Mouse (Mus musculus): Measurements from ENCODE around the gene Rd3l. TPM values are rescaled to one million over a fixed set of nuclear protein-coding genes. Genes with fewer than 3 reads are reported as not detected.
A peak's percentile ranks its signal among the peaks of the same experiment; 100 is the strongest.

The Rd3l gene
- total and polyA plus RNA-seq, 2 experiments from 2014 or later, result 0.30 to 0.33 TPM

- peak overlapping the region; percentile 33 for H3K4me2 ChIP-seq (ENCODE audit: low read depth)
- H3K4me1 ChIP-seq (ENCODE audit: insufficient read depth), result no peaks in the 10 kb centered on the region
- TF ChIP-seq CTCF (IDR thresholded peaks at IDR 0.05; ENCODE audit: low read depth), result no peak
- no peaks in the 10 kb centered on the region for H3K9me3 ChIP-seq (ENCODE audit: low read length)
- 9% methylated on average over 14 of the region's 14 CpGs for WGBS
- peak; percentile 12 for DNase-seq
- no peak overlapping the region for H3K4me3 ChIP-seq (ENCODE audit: low read depth, low read length)
- H3K27ac ChIP-seq (ENCODE audit: low read depth, low read length), result 0 out of 2 replicates have a peak overlapping the region, but pooled peaks have one; percentile 35
- no peaks in the 10 kb centered on the region for H3K36me3 ChIP-seq (ENCODE audit: insufficient read depth)
- ATAC-seq, result peak; percentile 86; the same call in 1 of the 2 replicates
- no peak overlapping the region for H3K9ac ChIP-seq
- no peaks in the 10 kb centered on the region for H3K27me3 ChIP-seq (ENCODE audit: insufficient read depth, low read length)
These were observed 32.2 kb upstream of the Rd3l start for GRCm38 (mm10) chr12:112013271-112013801.

- peak; percentile 23 for DNase-seq
- no peak for TF ChIP-seq CTCF (IDR thresholded peaks at IDR 0.05; ENCODE audit: low read depth)
- no peak overlapping the region for H3K4me3 ChIP-seq (ENCODE audit: low read depth, low read length)
- H3K27ac ChIP-seq (ENCODE audit: low read depth, low read length), result 0 out of 2 replicates have a peak overlapping the region, but pooled peaks have one; percentile 35
- H3K4me1 ChIP-seq (ENCODE audit: insufficient read depth), result no peaks in the 10 kb centered on the region
- H3K9ac ChIP-seq, result no peak overlapping the region
- ATAC-seq, result peak; percentile 94
- peak overlapping the region; percentile 33 for H3K4me2 ChIP-seq (ENCODE audit: low read depth)
- H3K9me3 ChIP-seq (ENCODE audit: low read length), result no peaks in the 10 kb centered on the region
- 18% methylated on average over 11 of the region's 12 CpGs for WGBS
- no peaks in the 10 kb centered on the region for H3K36me3 ChIP-seq (ENCODE audit: insufficient read depth)
- no peaks in the 10 kb centered on the region for H3K27me3 ChIP-seq (ENCODE audit: insufficient read depth, low read length)
These were observed 31.6 kb upstream of the Rd3l start for GRCm38 (mm10) chr12:112012511-112013270.

- Histone ChIP-seq H3K4me2 (ENCODE audit: low read depth) (no peak overlapping the region), H3K36me3 (ENCODE audit: insufficient read depth) (no peaks in the 10 kb centered on the region), H3K27ac (ENCODE audit: low read depth, low read length) (no peak overlapping the region), H3K4me1 (ENCODE audit: insufficient read depth) (no peaks in the 10 kb centered on the region), H3K27me3 (ENCODE audit: insufficient read depth, low read length) (no peaks in the 10 kb centered on the region), H3K4me3 (ENCODE audit: low read depth, low read length) (no peak overlapping the region), H3K9ac (no peak overlapping the region), H3K9me3 (ENCODE audit: low read length) (no peaks in the 10 kb centered on the region)
- peak; percentile 90 for DNase-seq
- peak; percentile 67 for ATAC-seq
- peak; percentile 86 for TF ChIP-seq CTCF (IDR thresholded peaks at IDR 0.05; ENCODE audit: low read depth)
- 21% methylated on average over 8 of the region's 8 CpGs for WGBS
These were observed 20.1 kb upstream of the Rd3l start for GRCm38 (mm10) chr12:112001223-112001622.

- Histone ChIP-seq H3K9ac (no peak overlapping the region), H3K36me3 (ENCODE audit: insufficient read depth) (no peaks in the 10 kb centered on the region), H3K9me3 (ENCODE audit: low read length) (no peaks in the 10 kb centered on the region), H3K4me1 (ENCODE audit: insufficient read depth) (no peaks in the 10 kb centered on the region), H3K27ac (ENCODE audit: low read depth, low read length) (no peak overlapping the region), H3K4me2 (ENCODE audit: low read depth) (no peak overlapping the region), H3K4me3 (ENCODE audit: low read depth, low read length) (no peak overlapping the region), H3K27me3 (ENCODE audit: insufficient read depth, low read length) (no peaks in the 10 kb centered on the region)
- no peak for TF ChIP-seq CTCF (IDR thresholded peaks at IDR 0.05; ENCODE audit: low read depth)
- no peak for DNase-seq
- WGBS, result 94% methylated on average over 7 of the region's 7 CpGs
- no peak for ATAC-seq
These were observed 18.6 kb upstream of the Rd3l start for GRCm38 (mm10) chr12:111999735-112000134.

- Histone ChIP-seq H3K4me2 (ENCODE audit: low read depth) (no peak overlapping the region), H3K4me1 (ENCODE audit: insufficient read depth) (no peaks in the 10 kb centered on the region), H3K9ac (no peak overlapping the region), H3K27ac (ENCODE audit: low read depth, low read length) (no peak overlapping the region), H3K27me3 (ENCODE audit: insufficient read depth, low read length) (no peaks in the 10 kb centered on the region), H3K36me3 (ENCODE audit: insufficient read depth) (no peaks in the 10 kb centered on the region), H3K4me3 (ENCODE audit: low read depth, low read length) (no peak overlapping the region), H3K9me3 (ENCODE audit: low read length) (no peaks in the 10 kb centered on the region)
- DNase-seq (no peak), ATAC-seq (no peak)
- WGBS, result 89% methylated on average over 2 of the region's 2 CpGs
- TF ChIP-seq CTCF (IDR thresholded peaks at IDR 0.05; ENCODE audit: low read depth), result no peak
These were observed 14.0 kb upstream of the Rd3l start for GRCm38 (mm10) chr12:111995161-111995560.

GRCm38 (mm10) chr12:111992626-111993025, 11.5 kb upstream of the Rd3l start:
- Histone ChIP-seq H3K9ac (no peak overlapping the region), H3K27ac (ENCODE audit: low read depth, low read length) (no peak overlapping the region), H3K36me3 (ENCODE audit: insufficient read depth) (no peaks in the 10 kb centered on the region), H3K4me2 (ENCODE audit: low read depth) (no peak overlapping the region), H3K27me3 (ENCODE audit: insufficient read depth, low read length) (no peaks in the 10 kb centered on the region), H3K4me3 (ENCODE audit: low read depth, low read length) (no peak overlapping the region), H3K9me3 (ENCODE audit: low read length) (no peaks in the 10 kb centered on the region), H3K4me1 (ENCODE audit: insufficient read depth) (no peaks in the 10 kb centered on the region)
- no peak for TF ChIP-seq CTCF (IDR thresholded peaks at IDR 0.05; ENCODE audit: low read depth)
- DNase-seq (no peak), ATAC-seq (no peak; the same call in 1 of the 2 replicates)
- 84% methylated on average over 5 of the region's 5 CpGs for WGBS

- WGBS, result 37% methylated on average over 9 of the region's 9 CpGs
These were observed 5.6 kb upstream of the Rd3l start for GRCm38 (mm10) chr12:111986756-111987155.

More at GRCm38 (mm10) chr12:111986756-111987155, 5.6 kb upstream of the Rd3l start:
- no peak for TF ChIP-seq CTCF (IDR thresholded peaks at IDR 0.05; ENCODE audit: low read depth)
- Histone ChIP-seq H3K27ac (ENCODE audit: low read depth, low read length) (no peak overlapping the region), H3K36me3 (ENCODE audit: insufficient read depth) (no peaks in the 10 kb centered on the region), H3K4me2 (ENCODE audit: low read depth) (no peak overlapping the region), H3K27me3 (ENCODE audit: insufficient read depth, low read length) (no peaks in the 10 kb centered on the region), H3K4me1 (ENCODE audit: insufficient read depth) (no peaks in the 10 kb centered on the region), H3K4me3 (ENCODE audit: low read depth, low read length) (no peak overlapping the region), H3K9me3 (ENCODE audit: low read length) (no peaks in the 10 kb centered on the region), H3K9ac (no peak overlapping the region)
- ATAC-seq (no peak), DNase-seq (no peak)
